Mouse (Mus musculus): ENCODE measurements around the gene Lsamp.

DNA sequence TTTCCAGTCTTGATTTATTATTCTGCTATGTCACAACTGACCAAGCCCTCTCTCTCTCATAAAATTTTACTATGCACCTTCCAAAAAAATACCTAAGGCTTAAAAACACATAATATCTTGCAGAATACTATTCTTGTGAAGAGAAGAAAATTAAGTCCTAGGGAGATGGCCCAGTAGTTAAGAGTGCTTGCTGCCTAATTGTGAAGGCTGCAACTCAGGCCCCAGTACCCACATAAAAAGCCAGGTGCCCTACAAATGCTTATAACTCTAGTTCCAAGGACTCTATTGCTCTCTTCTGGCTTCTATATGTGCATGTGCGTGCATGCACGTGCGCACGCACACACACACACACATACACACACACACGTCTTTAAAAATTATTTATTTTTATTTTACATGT, 1225.9 kb downstream of the Lsamp start:
- TF ChIP-seq POLR2A (IDR thresholded peaks at IDR 0.05; ENCODE audit: extremely low read depth, insufficient read depth, low read length) (no peak), CTCF (IDR thresholded peaks at IDR 0.05; ENCODE audit: low read depth, low read length) (no peak)
